Mouse (Mus musculus) midbrain, embryonic 15.5 days (tissue): ENCODE measurements around the gene Ccdc188. TPM values are rescaled to one million over a fixed set of nuclear protein-coding genes. Genes with fewer than 3 reads are reported as not detected.

ENCODE experiments used
- polyA plus RNA-seq: library from polyadenylated mRNA; unstranded; fragments of >200 nt; fragmentation: Nextera tagmentation; extraction: Ambion mirVana; gene quantifications from 2 replicates; pipeline ENCODE4 v1.2.1, GENCODE M21; 2015

Ccdc188 gene
- polyA plus RNA-seq, 1 experiment from 2014 or later, result 0.14 TPM

Other genes with a start within 250 kb of the Ccdc188 start
- gene Vpreb2, start 237.5 kb upstream of the Ccdc188 start, polyA plus RNA-seq, result not detected in 2 replicates
- gene Dgcr6, start 165.0 kb upstream of the Ccdc188 start, polyA plus RNA-seq, result 160 and 171 TPM in 2 replicates
- 3.7 and 5.0 TPM in 2 replicates for gene Prodh, start 127.7 kb upstream of the Ccdc188 start, polyA plus RNA-seq
- gene Rtn4r, start 90.2 kb upstream of the Ccdc188 start, polyA plus RNA-seq, result 25.0 and 27.2 TPM in 2 replicates
- 15.4 and 19.9 TPM in 2 replicates for gene Zdhhc8, start 17.3 kb downstream of the Ccdc188 start, polyA plus RNA-seq
- 107 and 122 TPM in 2 replicates for gene Trmt2a, start 30.8 kb downstream of the Ccdc188 start, polyA plus RNA-seq
- 334 and 360 TPM in 2 replicates for gene Ranbp1, start 30.9 kb downstream of the Ccdc188 start, polyA plus RNA-seq
- 5.1 TPM in 1 of 2 replicates, not detected in the other for gene Gm49776, start 40.4 kb downstream of the Ccdc188 start, polyA plus RNA-seq
- gene Dgcr8, start 71.4 kb downstream of the Ccdc188 start, polyA plus RNA-seq, result 37.5 and 38.9 TPM in 2 replicates
- 74.3 and 83.1 TPM in 2 replicates for gene Tango2, start 130.2 kb downstream of the Ccdc188 start, polyA plus RNA-seq
- 94.4 and 99.5 TPM in 2 replicates for gene Arvcf, start 130.3 kb downstream of the Ccdc188 start, polyA plus RNA-seq
- 34.0 and 35.5 TPM in 2 replicates for gene Txnrd2, start 208.5 kb downstream of the Ccdc188 start, polyA plus RNA-seq
- 104 and 107 TPM in 2 replicates for gene Comt, start 209.0 kb downstream of the Ccdc188 start, polyA plus RNA-seq